Mouse (Mus musculus): ENCODE data around the gene Chst1.

Chst1 gene

DNA sequence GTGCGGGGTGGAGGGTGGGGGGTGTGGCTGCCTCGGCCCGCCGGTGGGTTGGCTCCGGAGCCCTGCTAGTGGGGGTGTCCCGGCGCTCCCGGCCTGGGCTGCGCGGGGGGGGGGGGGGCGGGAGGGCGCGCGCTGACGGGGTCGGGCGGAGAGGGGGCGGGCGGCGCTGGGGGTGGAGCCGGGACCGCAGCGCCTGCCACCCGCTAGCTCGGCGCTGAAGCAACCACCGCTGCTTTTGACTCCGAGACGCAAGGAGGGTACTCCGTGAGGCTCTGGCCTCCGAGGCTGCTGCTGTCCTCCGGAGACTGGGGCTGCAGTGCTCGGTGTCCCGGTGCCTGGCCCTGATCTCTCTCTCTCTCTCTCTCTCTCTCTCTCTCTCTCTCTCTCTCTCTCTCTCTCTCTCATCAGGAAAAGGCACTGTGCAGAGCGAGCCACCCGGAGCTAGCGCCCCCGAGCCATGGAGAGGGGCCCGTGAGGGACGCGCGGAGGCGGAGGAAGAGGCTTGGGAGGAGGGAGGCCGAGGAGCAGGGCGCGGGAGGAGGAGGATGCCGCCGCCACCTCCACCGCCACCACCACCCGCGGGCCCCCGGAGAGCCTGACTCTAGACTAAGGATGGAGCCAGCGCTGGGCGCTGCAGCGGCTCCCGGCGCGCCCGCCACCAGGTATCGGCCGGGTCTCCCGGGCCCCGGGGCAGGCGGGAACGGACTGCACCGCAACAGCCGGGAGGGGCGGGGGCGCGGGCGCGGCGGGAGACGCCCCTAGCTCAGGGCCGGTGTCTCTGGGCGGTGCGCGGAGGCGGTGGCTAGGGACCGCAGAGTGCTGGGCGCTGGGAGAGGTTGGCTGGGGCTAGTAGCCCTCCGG, at the start of gene Chst1:
Chst1 (plus strand) TSS at position 221 of the 861 bp plus-strand sequence.
- no peak for DNase-seq

- DNase-seq, result no peak
Measured at GRCm38 (mm10) chr2:92550051-92550450, 49.5 kb upstream of the Chst1 start.

- DNase-seq, result no peak
Measured at GRCm38 (mm10) chr2:92554536-92554935, 45.0 kb upstream of the Chst1 start.

DNA sequence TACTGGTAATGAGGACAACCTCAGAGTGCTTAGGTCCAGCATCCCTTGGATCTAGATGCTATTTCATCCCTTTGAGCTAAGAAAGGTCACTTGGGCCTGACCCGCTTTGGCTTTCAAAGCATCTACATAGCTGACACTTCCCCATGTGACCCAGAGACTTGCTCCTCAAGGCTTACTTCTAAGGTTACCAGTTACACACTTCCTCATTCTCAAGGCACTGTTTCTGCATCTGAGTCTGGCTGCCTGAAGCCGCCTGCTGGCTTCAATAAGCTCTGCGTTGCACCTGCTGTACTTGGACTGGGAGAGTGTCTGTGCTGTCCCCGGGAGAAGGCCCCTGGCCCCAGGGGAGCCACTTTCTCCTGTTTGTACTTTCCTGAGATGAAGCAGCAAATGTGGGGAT, 36.6 kb upstream of the Chst1 start:
- no peak for DNase-seq

DNA sequence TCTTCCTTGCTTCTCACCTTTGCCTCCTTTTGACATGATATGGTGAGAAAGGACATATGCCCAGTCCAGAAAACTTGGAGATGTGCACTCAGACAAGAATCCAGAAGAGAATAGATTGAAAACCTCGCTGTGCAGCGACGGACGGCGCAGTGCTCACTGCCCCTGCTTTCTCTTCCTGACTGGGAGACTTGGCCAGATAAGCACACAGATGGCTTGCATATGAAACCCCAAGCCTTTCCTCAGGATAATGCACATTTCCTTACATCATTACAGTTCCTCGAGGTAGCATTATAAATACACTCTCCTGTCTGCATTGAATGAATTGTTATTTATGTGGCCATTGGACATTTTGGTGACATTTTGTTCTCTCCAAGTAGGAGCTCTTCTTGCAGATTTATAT, 28.9 kb upstream of the Chst1 start:
- no peak for DNase-seq

GRCm38 (mm10) chr2:92577824-92578223, 21.7 kb upstream of the Chst1 start:
- no peak for DNase-seq

DNA sequence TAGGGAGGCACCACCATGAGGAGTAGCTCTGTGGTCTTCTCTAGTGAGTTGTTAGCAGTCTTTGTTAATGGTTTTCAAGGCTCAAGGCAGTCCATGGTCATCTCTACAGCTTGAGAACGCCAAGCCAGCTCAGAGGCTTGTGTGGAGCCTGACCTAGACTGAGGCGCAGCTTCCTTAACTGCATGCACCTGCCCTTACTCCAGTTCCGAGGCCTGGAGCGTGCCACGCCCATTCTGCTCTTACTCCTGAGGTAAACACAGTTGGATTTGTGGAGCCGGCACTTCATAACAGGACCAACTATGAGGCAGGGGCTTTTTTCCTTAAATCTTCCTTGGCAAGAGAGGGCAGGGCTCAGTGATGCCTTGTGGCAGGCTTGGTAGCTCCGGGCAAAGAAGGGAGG, 18.2 kb upstream of the Chst1 start:
- no peak for DNase-seq

GRCm38 (mm10) chr2:92582596-92582995, 16.9 kb upstream of the Chst1 start:
- DNase-seq, result peak; percentile 71

DNA sequence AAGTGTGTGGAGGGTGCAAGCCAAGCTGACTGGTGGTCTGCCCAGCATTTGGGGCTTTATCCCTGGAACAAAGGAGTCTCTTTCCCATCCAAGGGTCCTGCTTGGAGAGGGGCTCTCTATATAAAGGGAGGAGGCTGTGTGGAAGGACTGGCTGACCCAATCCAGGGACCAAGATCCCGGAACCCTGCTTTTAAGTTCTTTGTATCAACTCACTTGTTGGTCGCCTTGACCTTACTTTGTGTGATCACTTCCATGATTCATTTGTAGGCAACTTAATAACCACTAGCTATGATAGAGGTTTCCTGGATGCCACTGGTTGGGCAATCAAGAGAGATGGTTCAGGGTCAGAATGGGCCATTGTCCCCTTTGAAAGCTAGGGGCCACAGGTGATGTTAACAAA, 11.7 kb upstream of the Chst1 start:
- DNase-seq, result no peak

DNA sequence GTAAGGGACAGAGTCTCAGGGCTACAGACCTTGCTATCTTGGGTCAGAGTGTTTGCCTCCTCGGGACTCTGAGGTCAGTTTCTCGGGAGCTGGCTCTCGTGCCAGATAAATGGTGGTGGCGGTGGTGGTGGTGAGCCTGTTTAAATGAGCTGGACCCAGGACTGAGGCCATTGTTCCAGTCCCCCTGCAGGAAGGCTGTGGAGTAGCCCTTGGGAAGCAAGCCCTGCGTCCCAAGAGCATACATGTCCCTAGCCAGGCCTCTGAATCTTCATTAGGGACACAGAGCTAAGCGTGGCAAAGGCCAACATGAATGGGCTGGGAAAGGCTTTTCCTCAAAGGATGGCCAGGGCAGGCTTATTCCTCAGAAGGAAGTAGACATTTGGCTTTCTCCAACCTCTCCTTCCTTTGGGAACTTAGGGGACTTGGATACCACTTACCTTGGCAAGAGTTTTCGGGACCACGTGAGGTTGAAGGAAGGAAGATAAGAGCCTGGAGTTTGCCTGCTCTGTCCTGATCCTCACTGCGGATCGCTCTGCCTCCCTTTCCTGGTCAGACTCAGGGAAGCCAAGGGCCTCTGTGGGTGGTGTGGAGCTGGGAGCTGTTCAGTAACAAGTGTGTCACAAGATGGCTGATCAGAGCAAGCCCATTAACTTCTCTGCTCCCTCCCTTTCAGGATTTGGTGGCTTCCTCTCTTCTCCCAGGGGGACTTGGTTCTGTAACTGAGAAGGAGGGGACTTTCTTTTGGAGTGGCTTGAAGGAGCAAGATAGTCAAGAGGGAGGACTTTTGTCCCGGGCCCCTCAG, 4.4 kb upstream of the Chst1 start:
- no peak for DNase-seq

GRCm38 (mm10) chr2:92597291-92597690, 2.2 kb upstream of the Chst1 start:
- DNase-seq, result no peak

GRCm38 (mm10) chr2:92598941-92599486, 493 bp upstream of the Chst1 start:
- no peak for DNase-seq

GRCm38 (mm10) chr2:92600348-92600670, 802 bp downstream of the Chst1 start:
- no peak for DNase-seq

DNA sequence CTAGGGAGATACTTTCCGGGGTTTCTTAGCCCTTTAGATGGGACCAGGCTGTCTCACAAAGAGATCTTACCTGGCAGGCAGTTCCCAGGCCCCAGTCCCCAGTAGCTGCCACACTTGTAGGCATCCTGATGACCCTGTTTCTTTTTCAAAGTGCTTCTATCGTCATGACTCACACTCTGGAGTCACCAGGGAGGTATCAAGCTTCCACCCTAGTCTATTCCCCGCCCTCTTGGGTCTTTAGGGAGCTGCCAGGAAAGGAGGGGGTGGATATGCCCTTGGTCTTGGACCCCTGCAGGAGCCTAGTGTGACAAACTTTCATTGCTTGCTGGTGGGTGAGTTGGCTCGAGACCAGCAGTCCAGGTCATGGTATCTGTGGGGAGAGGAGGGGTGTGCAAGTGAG, 1.7 kb downstream of the Chst1 start:
- no peak for DNase-seq

- DNase-seq, result no peak
Measured at GRCm38 (mm10) chr2:92602073-92602472, 2.6 kb downstream of the Chst1 start.

GRCm38 (mm10) chr2:92603591-92603990, 4.1 kb downstream of the Chst1 start:
- peak; percentile 64 for DNase-seq

- DNase-seq, result no peak
Measured at GRCm38 (mm10) chr2:92604565-92604964, 5.1 kb downstream of the Chst1 start.

DNA sequence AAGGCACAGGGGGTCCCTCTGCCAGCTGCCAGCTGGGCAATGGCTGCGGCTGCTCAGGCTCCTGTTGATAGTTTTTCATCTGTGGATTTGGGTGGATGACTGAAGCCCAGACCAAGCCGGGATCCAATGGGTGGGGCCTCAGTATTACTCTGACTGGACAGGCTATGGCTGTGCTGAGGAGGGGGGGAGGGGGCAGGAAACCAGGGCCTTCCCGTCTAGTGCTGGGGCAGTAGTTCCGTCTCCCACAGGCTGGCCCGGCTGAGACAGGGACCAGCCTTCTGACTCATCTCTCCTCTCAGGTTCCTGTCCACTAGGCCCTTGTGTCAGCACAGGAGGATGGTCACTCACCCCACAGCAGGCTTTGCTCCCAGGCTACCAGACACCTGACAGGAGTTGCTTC, 6.5 kb downstream of the Chst1 start:
- peak; percentile 30 for DNase-seq

GRCm38 (mm10) chr2:92607153-92607552, 7.6 kb downstream of the Chst1 start:
- DNase-seq, result no peak

DNA sequence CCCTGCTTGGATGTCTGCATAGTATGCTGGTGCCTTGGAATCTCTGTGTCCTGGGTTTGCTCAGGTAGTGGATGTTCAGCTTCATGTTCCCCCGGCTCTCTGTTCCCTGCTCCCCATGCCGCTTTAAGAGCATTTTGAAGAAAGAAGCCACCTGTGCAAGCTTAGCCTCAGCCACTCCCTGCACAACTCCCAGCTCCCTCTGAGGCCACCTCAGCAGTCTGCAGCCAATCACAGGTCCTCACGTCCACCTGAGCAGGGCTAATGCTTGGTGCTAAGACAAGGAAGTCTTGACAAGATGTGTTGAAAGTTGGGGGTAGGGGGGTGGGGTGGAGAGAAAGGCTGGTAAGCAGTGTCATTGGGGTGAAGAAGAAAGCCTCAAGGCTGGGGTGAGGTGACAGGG, 8.1 kb downstream of the Chst1 start:
- DNase-seq, result no peak

- DNase-seq, result no peak
Measured at GRCm38 (mm10) chr2:92608013-92608619, 8.6 kb downstream of the Chst1 start.

DNA sequence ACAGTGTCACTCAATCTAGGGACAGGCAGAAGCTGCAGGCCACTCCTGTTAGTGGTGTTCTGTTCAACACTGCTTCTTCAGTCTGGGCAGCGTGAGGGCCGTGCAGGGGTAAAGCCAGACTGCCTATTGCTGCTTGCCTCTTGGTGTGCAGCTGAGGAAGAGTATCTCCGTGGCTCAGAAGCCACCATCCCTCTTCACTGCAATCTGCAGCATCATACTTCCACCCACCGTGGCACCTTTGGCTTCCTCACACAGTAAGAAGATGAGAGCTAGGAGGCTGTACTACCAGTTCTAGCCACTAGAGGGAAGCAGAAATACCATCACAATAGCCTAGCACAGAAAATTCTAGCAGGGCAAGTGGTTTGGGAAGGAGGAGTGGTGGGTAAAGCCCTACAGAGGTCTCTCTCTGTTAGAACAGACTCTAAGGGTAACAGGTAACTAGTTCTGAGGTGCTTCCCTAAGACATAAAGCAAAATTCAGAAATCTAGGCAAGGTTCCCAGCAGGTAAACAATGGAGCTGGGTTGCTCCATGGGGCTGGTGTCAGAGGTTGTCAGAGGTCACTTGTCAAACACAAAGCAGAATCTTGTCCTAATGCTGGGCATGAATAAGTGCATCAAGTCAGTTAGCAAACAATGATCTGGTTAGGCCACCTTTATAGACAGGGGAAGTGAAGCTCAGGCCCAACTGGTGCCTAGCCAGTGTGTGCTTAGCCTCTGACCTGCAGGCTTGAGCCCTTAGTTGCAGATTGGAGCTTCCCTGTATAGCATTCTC, 9.5 kb downstream of the Chst1 start:
- peak; percentile 75 for DNase-seq
